Mouse (Mus musculus): ENCODE data around the gene Vsig8.

The Vsig8 gene

DNA sequence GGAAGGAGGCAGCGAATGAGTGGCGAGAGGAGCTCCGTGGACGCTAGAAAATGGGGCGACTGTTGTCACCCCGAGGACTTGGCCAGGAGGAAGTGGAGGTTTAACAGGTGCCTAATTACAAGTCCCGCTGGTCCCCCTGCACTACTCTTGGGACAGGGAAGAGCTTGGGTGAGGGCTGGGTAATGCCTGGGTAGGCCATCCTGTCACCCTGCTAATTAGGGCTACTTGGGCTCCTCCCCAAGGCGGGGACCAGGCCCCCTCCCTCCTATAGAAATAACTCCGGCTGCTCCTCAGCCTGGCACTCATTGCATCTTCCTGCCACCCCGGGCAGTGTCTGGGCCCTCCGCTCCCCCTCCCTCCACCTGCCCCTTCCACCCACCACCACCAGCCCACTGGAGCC, at the start of gene Vsig8:
TSS of gene Vsig8 (plus strand) at position 301 of the 400 bp plus-strand sequence.
- DNase-seq (ENCODE audit: low read depth) = no peak

DNA sequence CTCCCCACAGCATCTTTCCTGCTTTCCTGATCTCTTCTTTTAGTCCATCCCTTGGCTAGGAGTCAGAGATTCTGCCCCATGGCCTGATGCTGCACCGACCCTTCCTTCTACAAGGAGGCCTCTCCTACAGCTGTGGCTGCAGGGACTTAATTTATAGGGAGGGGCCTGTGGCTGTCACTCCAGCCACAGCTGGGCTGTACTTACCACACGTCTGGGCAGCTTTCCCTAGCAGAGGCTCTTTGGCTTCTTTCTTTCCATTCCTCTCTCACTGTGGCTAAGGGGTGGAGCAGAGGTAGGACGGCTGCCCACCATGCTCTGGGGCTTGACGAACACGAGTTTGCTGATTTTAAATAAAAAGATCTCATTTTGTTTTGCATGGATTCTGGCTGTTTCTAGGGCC, 48.7 kb upstream of the Vsig8 start:
- peak; percentile 83 for DNase-seq (ENCODE audit: low read depth)

DNA sequence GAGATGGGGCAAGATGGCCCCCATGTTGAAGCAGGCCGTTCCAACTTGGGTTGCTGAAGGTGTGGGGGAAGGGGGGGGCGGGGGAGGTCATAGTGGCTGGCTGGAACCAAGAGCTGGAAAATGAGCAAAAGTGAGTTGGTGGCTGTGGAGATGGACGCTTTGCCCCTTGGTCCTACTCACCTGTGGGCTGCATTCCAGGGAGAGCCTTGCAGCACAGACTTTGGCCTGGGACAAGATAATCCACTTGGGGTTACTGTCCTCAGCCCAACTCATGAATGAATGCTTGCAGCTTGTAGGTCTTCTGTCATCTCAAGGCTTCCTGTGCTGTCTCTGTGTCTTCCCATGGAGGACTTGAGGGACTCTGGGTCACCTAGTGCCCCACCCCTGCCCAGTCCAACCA, 48.0 kb upstream of the Vsig8 start:
- no peak for DNase-seq (ENCODE audit: low read depth)

DNA sequence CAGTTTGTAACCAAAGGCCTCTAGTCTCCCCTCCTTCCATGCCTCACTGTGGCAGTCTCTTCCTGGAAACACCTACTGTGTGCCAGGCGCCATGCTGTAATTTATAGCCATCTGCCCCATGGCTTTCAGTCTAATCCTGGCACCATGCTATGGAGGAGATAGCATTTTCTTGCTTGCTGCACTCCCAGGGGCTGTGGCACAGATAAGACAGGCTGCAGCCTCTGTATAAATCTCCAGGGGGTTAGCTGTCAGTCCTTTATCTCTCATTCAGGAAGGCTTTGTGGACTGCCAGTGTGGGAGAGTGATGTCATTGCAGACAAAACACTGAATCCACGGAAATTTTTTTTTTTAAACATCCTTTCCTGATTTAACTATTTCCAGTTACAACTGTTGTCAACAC, 47.6 kb upstream of the Vsig8 start:
- DNase-seq (ENCODE audit: low read depth) = no peak

DNA sequence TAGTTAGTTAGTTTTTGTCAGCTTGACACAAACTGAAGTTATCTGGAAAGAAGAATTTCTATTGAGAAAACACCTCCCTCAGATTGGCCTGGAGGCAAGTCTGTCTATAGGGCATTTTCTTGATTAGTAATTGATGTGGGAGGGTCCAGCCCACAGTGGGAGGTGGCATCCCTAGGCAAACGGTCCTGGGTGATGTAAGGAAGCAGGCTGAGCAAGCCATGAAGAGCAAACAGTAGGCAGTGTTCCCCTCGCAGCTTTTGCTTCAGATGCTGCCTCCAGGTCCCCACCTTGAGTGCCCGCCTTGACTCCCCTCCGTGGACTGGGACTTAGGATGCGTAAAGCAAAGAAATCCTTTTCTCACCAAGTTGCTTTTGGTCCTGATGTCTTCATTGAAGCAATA, 46.5 kb upstream of the Vsig8 start:
- no peak for DNase-seq (ENCODE audit: low read depth)

DNA sequence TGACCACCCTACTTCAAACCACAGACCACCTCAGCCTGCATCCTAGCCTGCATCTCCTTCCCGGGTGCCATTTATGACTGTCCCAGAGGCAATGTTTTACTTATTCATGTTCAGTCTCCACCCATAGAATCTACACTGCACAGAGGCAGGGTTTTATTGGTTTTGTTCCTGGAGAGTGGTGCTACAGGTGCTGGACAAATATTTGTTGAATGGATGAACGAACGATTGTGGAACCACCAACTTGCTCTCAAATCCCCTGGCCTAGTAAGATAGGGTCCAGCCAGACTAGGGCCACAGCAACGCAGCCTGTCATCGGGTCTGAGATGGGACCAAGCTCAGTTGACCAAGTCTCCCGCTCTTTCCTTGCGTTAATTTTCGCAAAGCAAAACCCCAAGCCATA, 45.8 kb upstream of the Vsig8 start:
- no peak for DNase-seq (ENCODE audit: low read depth)

DNA sequence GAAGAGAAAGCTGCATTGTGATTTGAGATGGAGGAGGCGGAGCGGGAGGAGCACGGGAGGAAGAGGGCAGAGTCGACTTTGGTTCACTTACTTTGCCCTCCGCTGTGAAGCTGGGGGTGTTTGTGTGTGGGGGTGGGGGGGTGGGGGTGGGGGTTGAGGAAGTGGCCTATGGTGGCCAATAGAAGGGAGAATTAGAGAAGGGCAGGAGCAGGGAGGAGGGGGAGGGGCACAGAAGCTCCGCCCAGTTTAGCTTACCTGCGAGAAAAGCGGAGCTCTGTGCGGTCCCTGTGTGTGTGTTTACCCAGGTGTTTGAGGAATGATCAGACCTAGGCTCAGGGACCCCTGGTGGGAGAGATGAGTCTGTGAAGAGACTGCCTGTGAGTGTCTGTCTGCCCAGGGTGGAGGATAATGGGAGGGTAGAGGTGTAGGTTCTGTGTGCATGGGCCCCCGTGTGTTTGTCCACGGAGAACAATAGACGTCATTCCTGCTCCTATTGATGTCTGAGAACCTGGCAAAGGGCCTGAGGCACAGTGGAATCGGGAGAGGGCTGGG, 45.2 kb upstream of the Vsig8 start:
- no peak for DNase-seq (ENCODE audit: low read depth)

DNA sequence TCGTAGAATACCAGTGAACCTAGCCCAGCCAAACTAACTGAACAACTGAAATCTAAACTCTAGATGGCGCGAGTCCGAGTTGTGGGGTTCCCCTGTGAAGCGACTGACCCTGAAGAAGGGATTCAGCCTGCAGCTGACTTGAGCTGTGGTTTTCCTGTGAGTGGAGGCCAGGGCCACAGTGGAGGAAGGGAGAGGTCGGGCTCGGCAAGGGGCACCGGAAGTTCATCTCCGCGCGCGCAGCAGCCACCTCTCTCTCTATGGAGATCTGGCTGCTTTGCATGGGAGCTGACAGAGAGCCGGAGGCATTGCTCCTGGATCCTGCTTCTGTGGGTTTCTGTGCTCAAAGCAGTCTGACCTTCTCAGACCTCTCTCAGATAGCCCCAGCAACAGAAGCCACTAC, 42.8 kb upstream of the Vsig8 start:
- DNase-seq (ENCODE audit: low read depth) = no peak

DNA sequence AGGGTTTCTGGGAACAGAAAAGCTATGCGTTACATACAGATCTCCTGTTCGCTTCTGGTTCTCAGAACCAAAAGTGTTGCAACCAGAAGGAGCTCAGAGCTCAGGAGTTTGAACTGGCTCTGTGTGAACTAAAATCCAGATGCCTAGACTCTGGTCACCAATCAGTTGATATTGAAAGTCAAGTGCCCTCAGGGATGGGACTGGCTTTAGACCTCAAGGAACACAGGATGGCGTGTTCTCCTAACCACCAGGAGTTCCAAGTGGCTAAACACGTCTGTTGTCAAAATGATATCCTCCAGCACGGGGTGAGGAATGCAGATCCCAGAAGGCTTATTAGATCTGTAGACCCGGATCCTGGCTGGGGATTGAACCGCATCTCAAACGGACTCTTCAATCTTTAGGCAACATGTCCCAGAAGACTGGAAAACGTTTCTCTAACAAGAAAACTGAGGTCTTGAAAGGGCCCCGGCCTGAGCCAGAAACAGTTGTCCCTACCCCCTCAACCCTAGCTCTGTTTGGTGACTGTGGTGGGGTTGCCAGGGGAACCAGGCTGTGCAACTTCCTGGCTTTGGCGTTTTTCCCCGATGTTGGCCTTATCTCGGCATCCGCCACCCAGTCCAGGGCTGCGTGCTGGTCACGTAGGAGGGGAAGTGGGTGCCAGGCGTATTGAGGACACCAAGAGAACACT, 42.1 kb upstream of the Vsig8 start:
- DNase-seq (ENCODE audit: low read depth) = peak; percentile 54

DNA sequence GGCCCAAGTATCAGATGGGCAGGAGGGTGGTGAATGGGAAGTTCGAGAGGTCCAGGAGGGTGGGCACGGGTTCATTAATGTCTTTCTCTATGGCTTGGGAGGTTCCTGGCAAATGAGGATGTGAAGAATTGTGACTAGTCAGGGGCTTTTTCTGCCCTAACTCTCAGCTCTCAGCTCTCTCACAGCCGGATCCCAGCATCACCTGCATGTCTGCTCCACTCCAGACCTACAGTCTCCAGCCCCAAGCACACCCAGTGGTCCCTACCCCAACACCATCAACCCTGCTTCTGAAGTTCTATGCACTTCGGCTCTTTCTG, 41.6 kb upstream of the Vsig8 start:
- DNase-seq (ENCODE audit: low read depth) = no peak

DNA sequence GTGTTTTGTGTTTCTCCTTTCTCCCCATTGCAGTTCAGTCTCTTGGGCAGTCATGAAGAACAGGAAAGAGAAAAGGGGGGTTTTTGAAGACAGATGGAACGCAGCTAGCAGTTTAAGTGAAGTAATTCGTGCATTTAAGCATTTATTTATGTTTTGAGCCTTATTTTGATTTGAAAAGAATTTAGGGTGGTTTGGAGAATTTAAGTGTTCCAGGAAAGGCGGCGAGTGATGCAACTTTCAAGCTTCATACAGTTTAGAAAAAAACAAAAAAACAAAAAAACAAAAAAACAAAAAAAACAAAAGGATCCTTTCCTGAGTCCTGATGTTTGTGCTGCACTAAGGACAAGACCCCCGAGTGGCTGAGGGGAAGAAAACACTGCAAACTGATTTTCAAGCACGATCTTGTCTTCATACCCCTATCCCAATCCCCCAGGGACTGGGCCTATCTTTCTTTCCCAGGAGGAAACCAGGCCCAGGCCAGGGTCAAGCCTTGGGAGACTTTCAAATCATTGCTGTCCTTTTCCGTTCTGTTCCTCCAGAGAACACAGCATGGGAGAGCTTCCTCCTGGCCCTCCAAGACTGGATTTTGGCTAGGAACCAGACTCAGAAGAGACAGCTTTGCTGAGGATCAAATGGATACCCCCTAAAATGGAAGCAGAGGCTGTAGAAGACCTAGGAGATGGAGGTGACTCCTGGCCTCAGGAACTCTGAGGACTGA, 41.0 kb upstream of the Vsig8 start:
- DNase-seq (ENCODE audit: low read depth) = no peak

DNA sequence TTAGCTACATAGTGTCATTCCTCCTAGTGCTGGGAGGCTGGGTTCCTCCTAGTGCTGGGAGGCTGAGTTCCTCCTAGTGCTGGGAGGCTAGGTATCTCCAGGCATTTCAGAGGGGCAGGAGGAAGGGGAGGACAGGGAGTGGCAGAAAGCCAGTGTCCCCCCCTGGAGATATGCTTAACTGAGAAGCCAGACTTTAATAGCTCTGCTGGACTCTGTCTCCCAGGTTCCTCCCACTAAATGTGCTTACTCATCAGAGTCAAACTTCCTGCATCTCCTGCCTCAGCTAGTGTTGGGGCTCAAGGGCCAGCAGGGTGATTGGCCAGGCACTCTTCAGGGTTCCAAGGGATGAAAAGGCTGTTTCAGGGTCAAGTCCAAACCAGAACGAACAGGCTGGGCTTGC, 40.3 kb upstream of the Vsig8 start:
- no peak for DNase-seq (ENCODE audit: low read depth)

DNA sequence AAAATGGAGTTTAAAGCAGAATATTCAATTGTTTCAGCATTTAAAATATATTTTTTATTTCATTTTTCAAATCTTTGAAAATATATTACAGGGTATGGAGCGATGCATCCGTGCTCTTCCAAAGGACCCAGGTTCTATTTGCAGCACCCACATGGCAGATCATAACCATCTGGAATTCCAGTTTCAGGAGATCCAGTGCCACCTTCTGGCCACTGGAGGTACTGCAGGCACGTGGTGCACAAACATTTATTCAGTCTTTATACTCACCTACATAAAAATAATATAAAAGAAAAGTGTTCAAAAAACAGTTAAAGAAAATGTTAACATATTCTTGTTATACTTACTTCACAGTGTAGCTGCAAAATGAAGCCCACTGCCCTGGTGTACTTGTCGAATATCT, 37.7 kb upstream of the Vsig8 start:
- DNase-seq (ENCODE audit: low read depth) = no peak

DNA sequence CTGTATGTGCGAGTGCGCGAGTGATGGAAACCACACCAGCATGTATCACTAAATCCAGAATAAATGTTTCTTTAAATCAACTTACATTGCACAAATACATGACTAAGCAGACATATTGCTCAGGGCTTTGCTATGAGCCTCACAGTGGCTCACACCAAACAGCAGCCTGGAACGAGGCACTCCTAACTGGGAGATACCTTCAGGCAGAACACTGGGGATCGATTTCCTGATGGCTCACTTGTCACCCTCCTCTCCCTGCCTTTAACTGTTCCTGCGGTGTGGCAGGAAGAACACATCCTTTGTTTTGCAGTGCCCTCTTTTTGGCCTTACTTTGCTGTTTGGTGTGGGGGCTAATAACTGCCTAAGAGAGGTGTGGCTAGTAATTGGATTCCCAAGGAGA, 36.1 kb upstream of the Vsig8 start:
- no peak for DNase-seq (ENCODE audit: low read depth)

DNA sequence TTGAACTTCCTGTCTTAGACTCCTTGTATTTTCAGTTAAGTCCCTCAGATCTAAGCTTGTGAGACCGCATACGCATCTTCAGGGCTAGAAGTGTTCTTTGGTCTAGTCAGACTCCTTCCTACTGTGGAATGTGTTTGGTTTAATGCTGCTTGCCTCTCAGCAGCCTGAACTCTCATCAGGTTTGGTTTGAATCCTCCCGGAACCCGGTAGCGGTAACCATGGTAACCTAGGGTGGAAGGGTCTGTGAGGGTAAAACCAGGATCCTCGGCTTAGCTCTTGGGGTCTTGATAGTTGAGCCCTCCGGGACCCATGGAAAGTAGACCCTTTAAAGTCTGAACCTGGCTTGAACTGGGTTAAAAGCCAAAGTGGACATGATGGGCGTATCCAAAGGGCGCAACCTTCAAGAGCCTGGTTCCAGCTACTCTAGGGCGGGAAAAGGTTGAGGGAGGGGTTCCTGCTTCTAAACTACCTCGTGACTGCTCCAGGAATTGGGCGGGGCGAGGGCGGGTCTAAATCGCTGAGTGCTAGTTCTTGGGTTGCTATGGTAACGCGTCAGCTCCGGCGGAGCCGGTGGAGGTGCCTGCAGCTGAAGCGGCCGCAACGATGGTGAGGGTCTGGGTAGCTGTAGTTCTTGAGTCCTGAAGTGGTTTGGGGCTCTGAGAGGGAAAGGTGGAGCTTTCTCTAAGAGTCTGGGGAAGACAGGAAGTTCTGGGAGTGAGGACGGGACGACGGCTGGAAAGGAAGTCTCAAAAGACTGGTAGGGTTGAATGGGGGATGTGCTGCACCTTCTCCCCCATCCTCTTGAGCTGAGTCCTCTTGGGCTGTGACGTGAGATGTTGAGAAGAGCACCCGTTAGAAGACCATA, 34.9 kb upstream of the Vsig8 start, which contains the start of gene Cfap45:
TSS of gene Cfap45 (plus strand) at position 226 of the 865 bp plus-strand sequence.
- no peak for DNase-seq (ENCODE audit: low read depth)

DNA sequence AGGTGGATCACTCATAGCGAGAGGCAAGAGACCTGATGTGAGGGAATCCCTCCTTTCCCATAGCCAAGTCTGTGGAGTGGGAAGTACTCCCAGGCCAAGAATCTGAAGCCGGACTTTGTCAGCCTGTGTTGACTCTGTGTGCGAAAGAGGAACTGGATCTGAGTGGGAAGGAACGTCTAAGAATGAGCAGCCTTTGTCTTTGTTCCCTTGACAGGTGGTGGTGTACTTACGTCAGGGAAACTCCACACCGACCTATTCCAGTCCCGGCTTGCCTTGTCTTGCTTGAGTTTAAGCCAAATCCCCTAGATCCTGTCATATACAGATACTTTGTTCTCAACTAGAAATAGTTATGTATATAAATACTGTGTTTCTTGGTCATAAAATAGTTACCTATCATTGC, 33.2 kb upstream of the Vsig8 start:
- no peak for DNase-seq (ENCODE audit: low read depth)

DNA sequence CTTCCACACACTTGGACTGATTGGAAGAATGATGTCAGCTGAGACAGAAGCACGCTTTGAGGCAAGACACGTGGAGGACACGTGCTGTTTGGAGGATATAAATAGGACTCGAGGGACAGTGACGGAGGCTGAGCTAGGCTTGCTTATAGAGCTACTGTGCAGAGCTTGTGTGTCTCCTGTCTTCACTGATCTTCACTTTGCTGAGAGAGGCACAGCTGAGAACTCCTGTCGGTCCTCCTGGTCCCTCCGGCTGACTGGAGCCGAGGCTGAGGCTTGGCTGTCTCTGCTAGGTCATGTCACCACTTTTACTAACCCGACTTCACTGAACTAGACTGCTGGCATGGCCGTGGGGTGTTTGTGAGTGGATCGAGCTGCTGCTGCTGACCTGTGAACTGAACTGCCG, 32.0 kb upstream of the Vsig8 start:
- no peak for DNase-seq (ENCODE audit: low read depth)

DNA sequence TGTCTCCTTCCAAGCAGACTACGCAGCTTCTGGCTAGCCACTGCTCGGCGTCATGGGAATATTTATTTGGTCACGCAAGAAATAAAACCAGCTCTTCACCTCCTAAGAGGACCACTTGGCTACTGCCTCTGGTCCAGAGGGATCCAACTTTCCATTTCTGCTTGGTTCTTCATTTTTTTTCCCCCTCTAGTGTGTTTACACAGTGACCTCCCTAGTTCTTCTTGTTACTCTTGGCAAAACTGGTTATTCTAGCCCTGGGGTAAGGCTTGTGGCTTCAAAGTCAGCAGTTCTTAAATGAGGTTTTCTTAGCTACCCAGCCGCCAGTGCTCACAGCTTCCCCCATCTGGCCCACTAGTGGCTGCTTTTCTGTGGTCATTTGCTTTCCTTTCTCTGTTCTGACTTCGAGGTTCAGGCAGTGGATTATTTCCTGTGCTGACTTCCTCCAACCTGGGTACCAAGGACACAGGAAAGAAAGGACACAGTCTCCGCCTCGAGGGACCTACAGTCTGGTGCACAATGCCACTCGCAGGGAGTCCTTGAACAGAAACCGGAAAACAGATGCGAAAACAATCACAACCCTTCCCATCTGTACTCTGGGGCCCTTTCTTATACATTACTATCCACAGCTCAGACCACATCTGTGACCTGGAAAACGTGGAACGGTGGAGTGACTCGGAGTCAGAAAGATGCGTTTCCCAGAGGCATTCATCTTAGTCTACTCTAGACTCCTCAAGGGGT, 30.5 kb upstream of the Vsig8 start:
- peak; percentile 80 for DNase-seq (ENCODE audit: low read depth)

DNA sequence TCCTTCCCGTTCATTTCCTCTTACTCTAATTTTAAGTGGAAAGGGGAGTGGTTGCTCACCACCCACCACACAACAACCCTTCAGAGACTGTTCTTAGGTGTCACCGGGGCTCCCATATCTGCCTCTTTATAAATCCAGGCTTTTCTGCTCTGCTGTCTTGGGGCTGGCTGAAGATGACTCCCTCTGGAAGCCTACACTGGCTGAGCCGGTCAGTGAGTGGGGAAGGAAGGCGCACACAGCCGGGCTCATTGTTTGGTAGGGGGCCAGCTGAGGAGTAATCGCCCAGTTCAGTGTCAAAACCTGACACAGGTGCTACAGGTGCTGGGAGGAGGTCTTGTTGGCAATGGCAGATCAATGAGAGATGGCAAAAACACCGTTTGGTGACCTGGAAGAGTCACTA, 29.8 kb upstream of the Vsig8 start:
- DNase-seq (ENCODE audit: low read depth) = no peak

DNA sequence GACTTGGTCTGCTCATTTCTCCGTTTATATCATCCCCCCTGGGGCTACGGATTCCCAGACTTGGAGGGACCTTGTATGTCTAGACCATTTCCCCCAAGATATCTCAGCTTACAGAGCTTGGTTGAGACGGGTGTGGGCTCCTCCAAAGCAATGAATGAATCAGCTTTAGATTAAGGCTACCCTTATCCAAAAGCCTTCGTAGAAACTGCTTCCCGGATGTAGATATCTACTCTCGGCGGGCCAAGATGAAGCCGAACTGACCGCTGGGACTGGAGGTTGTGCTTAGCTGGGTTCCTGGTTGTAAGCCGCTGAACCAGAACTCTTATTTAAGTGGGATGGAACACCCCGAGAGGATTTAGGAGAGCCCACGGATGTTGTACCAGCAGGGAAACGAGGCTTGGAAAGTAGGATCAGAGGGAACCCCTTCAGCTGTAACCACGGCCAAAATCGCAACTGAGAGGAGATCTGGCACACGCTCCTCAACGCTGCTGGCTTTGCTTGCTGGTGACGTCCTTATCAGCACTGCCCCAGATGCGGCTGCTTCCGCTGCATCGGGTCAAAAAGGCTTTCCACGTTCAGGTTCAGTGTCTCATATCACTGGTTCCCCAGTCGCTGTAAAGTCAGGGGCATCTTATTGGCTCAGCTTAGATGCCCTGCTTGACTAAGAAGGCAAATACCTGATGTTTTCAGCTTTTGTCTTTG, 29.2 kb upstream of the Vsig8 start:
- DNase-seq (ENCODE audit: low read depth) = no peak

DNA sequence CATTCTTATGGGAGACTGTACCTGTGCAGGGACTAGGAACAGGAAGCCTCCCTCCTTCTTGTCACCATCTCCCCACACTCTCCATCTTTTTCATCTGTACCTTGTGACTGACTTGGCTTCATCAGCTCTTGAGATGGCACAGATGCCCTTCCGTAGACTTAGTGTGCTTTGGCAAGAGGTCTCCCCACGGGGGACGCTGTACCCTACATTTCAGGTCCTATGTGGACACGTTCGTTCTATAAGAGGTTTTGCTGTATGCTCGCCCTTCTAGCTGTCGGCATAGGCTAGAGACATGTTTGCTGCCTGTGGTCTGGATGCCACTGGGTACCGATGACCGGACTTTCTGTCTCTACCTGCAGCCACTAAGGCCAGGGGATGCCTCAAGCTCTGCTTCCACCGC, 28.3 kb upstream of the Vsig8 start:
- no peak for DNase-seq (ENCODE audit: low read depth)

All from fibroblast of lung, adult 2 months (primary cell).